Mouse (Mus musculus) lung, postnatal 0 days (tissue): ENCODE measurements at regions not wholly inside any gene's neighbourhood (a gene's known extent, or its start where the extent isn't known, plus 50 kb on each side); places are given as distances from the start of the nearest gene placed in this dataset.

Experiments
- CTCF ChIP-seq: IDR thresholded peaks from 2 replicates; pipeline ENCODE4 v1.5.1; 2016; ENCODE audit warnings: antibody characterized with exemption, mild to moderate bottlenecking
- EP300 ChIP-seq: IDR thresholded peaks from 2 replicates; pipeline ENCODE4 v1.6.1; 2016; ENCODE audit warnings: antibody characterized with exemption, mild to moderate bottlenecking, control low read depth

- no peak for TF ChIP-seq CTCF
- TF ChIP-seq EP300, result no peak
These were observed 120.0 kb upstream of the Smyd2 start for GRCm38 (mm10) chr1:190042197-190042596.
